Mouse (Mus musculus) kidney, adult 8-10 months (tissue): ENCODE measurements at regions not wholly inside any gene's neighbourhood (a gene's known extent, or its start where the extent isn't known, plus 50 kb on each side); places are given as distances from the start of the nearest gene placed in this dataset.
"Not testable (repeated sequence)": the region's sequence is repeated elsewhere in the genome, so short reads cannot be mapped to it uniquely, and the experiment has no call there.

Source experiments
- DNase-seq, 2 experiments: peaks; one replicate each; pipeline ENCODE4 v3.0.0; 2022

GRCm38 (mm10) chr4:23567827-23568226, 928.4 kb upstream of the Mms22l start:
- DNase-seq, result no peak

DNA sequence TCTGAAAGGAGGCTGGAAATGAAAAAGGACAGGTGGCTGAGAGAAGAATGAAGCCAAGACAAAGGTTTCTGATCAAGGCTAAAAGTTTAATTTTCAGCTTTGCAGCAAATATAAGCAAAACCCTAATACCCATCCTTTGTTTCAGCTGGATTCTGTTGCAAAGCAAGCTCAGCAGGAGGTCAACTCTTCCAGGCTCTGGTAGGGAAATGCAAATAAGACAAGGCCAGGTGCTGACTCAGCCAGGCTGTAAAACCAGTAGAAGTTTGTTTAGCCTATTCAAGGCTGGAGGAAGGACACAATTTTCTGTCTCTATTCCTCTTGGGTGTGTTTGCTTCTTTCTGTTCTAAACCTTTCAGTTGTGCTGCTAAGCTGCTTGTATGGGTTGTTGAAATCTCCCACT, 923.2 kb upstream of the Mms22l start:
- DNase-seq, result no peak

GRCm38 (mm10) chr4:23587412-23587811, 908.8 kb upstream of the Mms22l start:
- DNase-seq, result no peak

DNA sequence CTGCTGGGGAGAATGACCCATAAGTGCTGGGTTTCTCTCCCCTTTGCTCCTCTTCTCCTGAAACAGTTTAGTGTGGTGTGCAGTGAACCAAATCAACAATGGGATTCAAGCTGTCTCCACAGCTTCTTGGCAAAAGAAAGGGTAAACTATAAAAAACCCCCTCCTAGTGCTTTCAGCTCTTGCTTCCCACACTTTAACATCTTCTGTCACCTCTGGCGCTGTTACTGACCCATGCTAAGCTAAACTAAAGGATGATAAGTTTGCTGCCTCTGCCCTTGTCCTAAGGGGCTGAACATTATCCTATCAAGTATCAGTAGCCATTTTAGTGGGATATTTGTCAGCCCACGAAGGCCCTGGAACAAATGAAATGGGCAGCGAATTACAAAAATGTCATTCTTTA, 905.4 kb upstream of the Mms22l start:
- DNase-seq, result no peak

DNA sequence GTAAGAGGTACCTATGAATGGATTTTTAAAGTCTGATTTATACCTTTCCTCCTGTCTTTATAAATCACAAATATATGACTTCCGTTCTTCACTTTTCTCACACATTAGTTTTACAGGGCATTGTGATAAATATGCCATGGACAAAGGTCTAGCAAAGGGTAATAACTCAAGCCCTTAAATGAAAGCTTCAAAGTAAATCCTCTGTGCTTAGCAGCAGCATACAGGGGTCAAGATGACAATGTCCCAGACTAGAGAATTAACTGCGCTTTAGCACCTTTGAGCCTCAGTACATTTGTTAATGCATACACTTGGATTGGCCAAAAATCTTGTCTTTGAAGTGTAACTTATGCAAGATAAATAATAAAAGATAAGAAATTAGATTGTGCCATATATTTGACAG, 904.7 kb upstream of the Mms22l start:
- DNase-seq, result no peak

GRCm38 (mm10) chr4:23600070-23600469, 896.2 kb upstream of the Mms22l start:
- no peak for DNase-seq

DNA sequence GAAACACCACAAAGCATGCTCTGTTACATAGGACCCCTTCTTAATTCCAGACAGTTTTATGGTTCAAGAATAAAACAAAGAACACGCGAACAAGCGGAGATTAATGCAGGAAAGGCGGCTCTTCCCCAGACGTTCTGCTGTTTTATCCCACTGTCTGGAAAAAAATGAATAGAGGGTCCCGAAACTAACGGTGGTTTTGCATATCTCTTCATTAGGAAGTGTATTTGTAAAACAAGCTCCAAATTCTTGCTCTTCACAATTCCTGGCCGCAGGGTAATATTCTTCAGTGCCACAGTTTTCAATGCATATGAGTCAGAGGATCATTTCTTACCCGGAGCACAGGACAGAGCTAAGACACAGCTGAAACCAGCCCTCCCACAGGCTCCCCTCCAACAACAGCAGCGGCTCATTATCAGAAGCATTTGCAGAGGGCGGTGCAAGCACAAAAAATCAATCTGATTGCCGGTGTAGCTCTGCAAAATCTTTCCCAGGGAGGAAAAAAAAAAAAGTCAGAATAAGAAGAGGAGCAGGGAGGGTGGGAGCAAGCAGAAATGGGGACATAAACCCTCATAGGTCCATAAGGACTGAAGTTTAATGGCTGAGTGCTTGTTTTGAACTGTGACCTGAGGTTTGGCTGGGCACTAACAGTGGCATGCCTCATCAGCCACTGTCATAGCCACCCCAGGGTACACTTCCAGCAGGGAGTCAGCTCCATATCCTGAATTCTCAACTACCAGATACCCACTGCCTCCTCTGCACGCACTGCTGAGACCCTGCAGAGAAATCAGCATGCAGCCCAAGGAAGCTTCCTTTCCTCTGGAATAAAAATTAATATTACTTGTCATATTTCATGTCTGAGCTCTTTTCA, 894.6 kb upstream of the Mms22l start:
- DNase-seq, result no peak

DNA sequence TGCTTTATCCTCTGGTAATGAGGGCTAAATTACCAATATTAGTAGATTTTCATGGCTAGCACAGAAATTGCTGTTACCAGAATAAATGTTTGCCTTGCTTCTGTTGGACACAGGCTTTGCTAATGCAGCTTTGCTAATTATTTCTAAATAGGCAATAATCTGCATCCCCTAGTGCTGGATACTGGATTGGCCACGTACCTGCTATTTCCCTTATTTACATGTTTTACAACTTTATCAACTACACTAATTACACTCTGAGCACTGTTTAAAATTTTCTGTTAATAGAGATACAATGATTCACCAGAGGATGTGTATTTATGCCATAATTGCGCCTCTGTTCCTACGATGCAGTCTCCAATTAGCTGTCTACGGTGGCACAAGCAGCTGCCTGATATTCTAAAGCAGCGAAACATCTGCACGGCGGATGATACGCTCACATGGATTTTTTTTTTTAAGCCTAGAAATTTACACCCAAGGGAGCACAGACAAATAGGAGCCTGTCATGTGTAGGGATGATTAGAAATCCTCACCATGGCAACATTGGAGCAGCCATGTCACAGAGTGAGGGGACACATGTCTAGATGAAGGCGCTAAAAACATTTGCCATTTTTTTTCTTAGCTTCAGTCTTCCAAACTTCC, 893.8 kb upstream of the Mms22l start:
- no peak for DNase-seq

- DNase-seq, result no peak
Observed at GRCm38 (mm10) chr4:23607348-23607747, 888.9 kb upstream of the Mms22l start.

DNA sequence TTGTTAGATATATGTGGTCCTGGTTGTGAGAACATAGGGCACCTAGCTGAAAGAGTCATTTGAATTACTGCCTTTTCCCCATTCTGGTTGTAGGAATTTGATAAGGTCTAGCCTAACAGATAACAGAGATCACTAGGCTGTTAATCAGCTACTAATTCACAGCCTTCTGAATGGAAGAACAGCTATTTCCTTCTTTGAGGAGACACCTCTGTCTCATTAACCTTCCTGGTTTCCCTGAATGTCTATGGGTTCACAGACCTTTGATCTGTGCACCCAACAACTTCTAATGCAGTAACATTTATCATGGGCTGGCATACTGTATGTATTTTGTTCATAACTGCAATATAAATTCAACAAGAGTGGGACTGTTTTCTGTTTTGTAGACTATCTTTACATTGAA, 875.0 kb upstream of the Mms22l start:
- DNase-seq, result no peak

DNA sequence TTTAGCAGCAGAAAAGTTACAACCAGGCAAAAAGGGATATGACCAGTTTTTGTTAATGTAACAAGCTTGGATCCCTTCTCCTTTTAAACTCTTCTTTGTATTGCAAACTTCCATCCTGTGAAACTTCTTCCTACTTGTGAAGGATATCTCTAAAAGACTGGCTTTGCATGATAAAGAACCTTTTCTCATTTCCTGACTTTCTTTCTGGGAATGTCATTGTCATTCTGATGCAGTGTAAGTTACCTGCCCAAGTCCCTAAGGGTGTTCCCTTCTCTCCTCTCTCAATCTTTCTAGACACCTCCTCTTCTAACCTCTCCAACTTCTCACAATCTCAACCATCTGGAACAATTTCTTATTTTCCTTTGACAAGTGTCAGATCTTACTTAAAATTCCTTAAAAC, 874.0 kb upstream of the Mms22l start:
- DNase-seq, result no peak

DNA sequence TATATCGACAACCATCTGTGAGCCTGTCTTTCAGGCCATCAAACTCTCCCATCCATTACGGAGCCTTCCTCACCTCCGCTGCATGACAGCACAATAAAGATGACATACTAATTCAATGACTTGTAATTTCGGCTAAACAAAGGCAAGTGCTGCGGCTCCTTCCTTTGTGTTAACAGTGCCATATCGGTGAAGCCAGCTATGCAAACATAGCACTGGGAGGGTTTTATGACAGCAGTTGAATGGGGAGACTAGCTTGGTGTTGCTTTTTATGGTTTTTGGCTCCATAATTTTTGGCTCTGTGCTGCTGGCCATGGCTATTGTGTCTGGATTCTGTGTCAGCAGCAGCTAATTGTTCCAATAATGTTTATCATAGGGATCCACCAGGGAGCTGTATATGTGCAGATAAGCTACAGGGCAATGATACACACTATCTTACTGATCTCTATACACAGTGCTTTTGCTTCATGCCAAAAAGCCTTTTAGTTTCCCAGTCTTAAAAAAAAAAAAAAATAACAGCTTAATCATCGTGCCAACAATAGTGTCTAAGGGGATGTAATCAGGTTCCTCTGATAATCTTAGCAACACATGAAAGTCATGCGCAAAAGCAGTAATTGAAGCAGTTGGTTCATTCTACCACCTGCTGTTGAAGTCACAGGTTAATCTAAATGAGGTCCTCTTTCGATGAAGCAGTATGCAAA, 859.9 kb upstream of the Mms22l start:
- DNase-seq, result no peak

DNA sequence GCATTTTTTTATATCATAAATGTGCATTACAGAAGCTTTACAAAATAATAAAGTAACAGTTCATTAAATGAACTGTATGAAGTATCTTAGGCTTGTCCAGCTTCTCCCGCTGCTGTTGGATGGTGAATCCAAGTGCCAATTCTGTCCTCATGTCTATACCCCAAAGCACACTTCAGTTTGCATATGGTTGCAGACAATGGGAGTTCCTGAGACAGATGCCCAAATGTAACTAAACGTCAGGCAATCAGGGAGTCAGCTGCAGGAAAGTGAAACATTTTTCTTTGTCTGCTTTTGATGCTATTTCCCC, 859.4 kb upstream of the Mms22l start:
- DNase-seq, result no peak

GRCm38 (mm10) chr4:23656671-23657070, 839.6 kb upstream of the Mms22l start:
- DNase-seq, result not testable (repeated sequence)

DNA sequence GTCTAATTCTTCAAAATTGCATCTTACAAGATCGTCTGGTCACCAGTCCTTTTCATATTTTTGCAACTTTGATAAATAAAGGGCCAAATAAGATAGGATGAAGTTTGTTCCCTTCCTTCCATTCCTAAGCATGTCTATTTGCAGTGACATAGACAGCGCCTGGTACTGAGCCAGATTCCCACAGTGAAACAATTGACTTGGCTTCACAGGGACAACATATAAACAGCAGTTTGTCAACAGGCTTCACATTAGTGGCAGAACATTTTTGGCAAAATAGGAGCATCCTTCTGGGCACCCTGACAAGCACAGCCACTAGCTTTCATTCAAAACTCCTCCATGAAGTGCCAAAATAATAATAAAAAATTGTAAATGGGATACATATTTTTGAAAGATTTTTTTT, 827.4 kb upstream of the Mms22l start:
- no peak for DNase-seq

DNA sequence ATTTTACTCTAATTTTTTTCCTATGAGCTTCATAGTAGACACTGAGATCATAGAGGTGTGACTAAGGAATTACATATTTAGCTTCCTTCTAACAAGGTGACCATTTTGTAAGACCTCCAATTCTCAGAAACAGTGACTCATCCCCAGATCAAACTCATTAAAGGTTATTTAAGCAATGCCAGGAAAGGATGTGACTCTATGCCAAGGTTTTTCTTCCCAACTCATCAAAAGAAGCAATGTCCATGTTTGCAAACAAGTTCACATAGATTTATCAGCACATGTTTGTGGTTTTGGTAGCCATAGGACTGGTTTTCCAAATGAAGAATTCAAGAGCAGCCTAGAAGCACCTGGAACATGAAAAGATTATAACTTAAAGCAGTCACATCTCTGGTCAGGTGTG, 792.6 kb upstream of the Mms22l start:
- no peak for DNase-seq

DNA sequence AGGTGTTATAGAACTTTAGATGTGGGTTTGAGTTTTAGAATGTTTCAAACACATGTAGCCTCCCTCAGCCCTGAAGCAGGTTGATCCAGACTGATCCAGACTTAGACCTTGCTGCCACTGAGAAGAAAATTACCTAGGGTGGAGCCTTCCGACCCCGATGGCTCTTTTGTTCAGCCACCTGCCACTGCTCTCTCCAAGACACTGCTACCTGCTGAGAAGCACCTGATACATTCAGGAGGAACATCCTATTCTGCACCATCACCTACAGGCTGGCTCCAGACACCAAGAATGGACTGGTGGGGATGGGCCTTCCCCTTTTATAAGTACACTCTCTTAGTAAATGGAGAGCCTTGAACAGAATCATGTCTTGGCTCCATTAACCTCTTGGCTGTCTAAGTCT, 785.5 kb upstream of the Mms22l start:
- DNase-seq, result no peak

DNA sequence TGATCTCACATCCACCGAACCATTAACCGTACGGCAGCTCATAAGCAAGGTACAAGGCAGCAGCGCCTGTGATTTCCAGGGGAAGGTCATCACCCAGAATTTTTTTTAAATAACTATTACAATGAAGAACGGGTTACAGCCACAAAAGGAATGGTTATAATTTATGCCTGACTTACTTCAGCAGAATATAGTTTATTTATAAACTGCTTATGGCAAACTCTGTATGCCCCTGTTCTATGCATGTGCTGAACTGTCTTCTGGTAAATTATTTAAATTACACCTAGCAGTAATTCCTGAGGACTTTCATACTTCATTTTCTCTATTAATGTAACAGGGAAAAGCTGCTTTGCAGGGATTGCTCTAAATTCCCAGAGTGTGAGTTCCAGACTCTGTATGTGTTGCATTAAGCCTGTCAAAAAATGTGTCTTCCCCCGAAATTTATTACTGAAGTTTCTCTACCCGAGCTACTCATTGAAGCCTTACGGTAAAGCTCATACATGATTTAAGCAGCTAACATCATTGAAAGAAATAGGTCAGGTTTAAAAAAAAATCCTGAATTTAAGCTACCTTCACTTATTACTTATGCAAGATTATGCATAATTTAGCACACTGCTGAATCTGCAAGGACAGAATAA, 782.4 kb upstream of the Mms22l start:
- DNase-seq, result no peak

- DNase-seq, result no peak
Observed at GRCm38 (mm10) chr4:23727846-23728245, 768.4 kb upstream of the Mms22l start.

DNA sequence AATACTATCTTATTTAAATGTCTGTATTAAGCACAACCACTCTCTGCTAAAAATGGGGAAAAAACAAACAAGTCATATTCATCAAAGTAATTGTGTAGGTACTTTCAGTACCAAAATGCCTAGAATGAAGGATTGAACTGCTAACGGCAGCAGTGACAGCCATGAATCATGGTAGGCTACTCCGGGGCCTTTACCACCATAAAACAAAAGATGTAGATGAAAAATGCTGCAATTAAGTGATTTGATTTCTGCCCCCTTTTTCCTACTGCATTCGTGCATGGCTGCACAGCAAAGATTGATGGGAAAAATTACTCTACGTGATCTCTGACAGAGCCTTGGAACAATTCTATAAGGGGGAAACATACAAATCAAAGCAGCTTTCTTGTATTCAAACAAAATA, 763.8 kb upstream of the Mms22l start:
- DNase-seq, result no peak

- DNase-seq, result no peak
Observed at GRCm38 (mm10) chr4:23744079-23744478, 752.2 kb upstream of the Mms22l start.

GRCm38 (mm10) chr4:23758005-23758404, 738.2 kb upstream of the Mms22l start:
- no peak for DNase-seq

DNA sequence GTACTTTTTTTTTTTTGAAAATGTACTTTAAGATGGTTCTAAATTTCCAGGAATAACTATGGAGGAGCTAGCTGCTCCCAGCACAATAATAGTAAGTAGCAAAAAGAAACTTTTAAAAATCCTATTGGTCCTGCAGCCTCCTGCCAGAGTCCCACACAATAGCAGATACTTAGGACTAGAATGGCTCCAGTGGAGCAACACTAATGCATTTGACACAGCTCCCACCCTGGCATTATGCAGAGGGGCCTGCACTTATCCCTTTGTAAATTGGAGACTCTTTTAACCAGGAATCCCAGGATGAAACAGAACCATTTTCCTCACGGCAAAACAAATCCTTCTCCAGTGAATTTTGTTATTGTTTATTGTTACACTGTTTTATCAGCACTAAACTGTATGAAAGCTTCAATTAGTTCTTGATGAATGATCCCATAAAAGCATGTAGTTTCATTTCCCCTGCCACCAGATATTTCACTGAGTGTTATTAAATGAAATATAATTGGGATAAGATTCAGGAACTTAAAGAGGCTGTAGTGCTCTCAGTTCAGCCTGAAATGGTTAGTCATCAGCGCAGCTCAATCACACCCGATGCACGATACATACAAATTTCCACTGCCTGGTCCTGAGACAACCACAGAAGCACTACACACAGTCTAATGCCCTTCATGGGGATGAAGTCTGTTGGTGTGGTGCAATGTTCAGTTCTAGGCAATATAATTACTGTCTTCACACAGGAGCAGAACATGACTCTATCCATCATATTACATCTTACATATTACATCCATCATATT, 708.6 kb upstream of the Mms22l start:
- DNase-seq, result no peak
